Mouse (Mus musculus) cerebellum, adult 11 months (tissue): ENCODE results near the gene Apcs.

Experiments
- DNase-seq: peaks from one replicate; pipeline ENCODE4 v3.0.0; 2022

Gene Apcs

GRCm38 (mm10) chr1:172894777-172895357 is at the start of gene Apcs:
TSS of gene Apcs (minus strand) at chr1:172895041.
- DNase-seq: no peak

- DNase-seq: no peak
These were observed 37.4 kb upstream of the Apcs start for GRCm38 (mm10) chr1:172932197-172932596.

GRCm38 (mm10) chr1:172918450-172918849 is 23.6 kb upstream of the Apcs start:
- DNase-seq: no peak

- no peak for DNase-seq
These were observed 22.3 kb upstream of the Apcs start for GRCm38 (mm10) chr1:172917115-172917514.

- no peak for DNase-seq
These were observed 8.5 kb upstream of the Apcs start for GRCm38 (mm10) chr1:172903313-172903712.

GRCm38 (mm10) chr1:172895435-172895834 is 594 bp upstream of the Apcs start:
- DNase-seq: no peak

- DNase-seq: no peak
These were observed 18.2 kb downstream of the Apcs start for GRCm38 (mm10) chr1:172876675-172877074.

GRCm38 (mm10) chr1:172875265-172875664 is 19.6 kb downstream of the Apcs start:
- DNase-seq: no peak

GRCm38 (mm10) chr1:172848171-172848570 is 46.7 kb downstream of the Apcs start:
- no peak for DNase-seq

GRCm38 (mm10) chr1:172847044-172847761 is 47.6 kb downstream of the Apcs start:
- DNase-seq: no peak
